Mouse (Mus musculus) E14TG2a.4 (cell line): Measurements from ENCODE around the gene Ndufv1.

Source experiments
- CTCF ChIP-seq: conservative IDR thresholded peaks from 2 replicates; pipeline ENCODE4 v1.5.1; 2014; ENCODE audit warnings: low read length
- POU5F1 ChIP-seq: IDR thresholded peaks from 2 replicates; pipeline ENCODE4 v1.6.1; 2014; ENCODE audit warnings: low read length, borderline replicate concordance

DNA sequence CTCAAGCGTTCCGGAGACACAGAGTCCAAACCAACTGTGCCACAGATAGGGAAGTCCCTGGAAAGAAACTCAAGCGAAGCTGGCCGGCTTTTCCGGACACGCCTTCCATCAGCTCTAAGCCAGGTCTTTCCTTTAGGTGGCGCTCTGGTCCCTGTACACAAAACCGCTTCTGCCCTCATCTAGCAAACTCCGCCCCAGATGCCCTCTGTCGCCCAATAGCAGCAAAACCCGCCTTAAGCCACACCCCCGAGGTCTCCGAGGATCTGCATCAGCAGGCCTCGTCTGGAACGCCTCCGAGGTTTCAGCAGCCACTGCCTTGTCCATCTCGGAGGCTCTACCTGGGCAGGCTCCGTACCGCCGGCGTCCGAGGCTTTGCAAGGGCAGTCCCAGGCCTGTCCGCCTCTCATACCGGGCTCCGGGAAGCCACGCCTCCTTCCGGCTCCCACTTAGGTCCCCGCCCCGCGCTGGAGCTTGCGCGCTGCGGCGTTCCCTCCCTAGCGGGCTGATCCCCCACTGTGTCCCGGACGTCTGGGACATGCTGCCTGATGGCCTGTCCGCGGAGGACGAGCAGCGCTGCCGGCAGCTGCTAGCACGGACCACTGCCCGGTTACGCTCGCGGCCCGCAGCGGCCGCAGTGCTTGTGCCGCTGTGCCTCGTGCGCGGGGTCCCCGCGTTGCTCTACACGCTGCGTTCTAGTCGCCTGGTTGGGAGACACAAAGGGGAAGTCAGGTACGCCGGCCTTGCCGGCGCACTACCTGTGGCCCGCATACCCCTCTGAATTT is 12.3 kb downstream of the Ndufv1 start, which contains the start of the genes Nudt8 and Gm49405:
- TF ChIP-seq CTCF (peak; percentile 72), POU5F1 (no peak)
